Mouse (Mus musculus): ENCODE results near the gene Gm20388. TPM values are rescaled to one million over a fixed set of nuclear protein-coding genes. Genes with fewer than 3 reads are reported as not detected.

The Gm20388 gene
- polyA plus RNA-seq, 1 experiment: 23.9 TPM

DNA sequence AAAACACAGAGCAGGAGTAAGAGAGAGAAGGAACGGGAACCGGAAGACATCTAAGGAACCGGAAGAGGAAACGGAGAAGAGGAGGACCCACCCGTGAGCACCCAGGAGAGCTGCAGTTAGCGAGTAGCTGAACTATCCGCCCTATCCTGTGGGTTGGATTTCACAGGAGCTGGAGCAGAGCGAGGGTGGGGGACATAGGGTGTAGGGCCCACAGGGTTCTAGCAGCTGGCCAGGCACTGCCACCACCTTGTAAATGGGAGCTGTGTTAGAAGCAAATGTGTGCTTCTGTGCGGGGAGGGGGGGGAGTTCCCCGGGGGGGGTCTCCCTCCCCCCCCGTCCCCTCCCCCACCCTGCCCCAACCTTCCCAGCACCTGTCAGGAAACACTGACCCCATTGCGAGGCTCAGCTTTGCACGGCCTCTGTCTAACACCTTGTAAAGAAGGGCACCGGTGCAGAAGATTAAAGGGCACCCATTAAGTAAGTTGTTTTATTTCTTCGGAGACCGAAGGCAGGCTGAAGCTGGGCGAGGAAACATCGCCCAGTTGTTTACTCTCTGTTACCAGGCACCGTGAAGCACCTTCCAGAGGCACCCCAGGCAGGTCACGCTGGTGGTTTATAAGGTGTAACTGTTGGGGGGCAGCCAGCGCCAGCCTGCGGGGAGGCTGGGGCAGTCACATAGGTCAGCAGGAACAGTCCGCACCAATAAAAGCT is 1573.6 kb downstream of the Gm20388 start:
- H3K27ac ChIP-seq (ENCODE audit: insufficient read depth, low read length): no peak overlapping the region
- H3K4me1 ChIP-seq (ENCODE audit: control insufficient read depth, insufficient read depth, low read length): no peaks in the 10 kb centered on the region
- TF ChIP-seq POLR2A (IDR thresholded peaks at IDR 0.05; ENCODE audit: extremely low read depth, insufficient read depth, low read length): no peak
- no peak for TF ChIP-seq CTCF (IDR thresholded peaks at IDR 0.05; ENCODE audit: extremely low read depth, insufficient read depth, low read length)
- H3K4me3 ChIP-seq (ENCODE audit: insufficient read depth, low read length): no peak overlapping the region

DNA sequence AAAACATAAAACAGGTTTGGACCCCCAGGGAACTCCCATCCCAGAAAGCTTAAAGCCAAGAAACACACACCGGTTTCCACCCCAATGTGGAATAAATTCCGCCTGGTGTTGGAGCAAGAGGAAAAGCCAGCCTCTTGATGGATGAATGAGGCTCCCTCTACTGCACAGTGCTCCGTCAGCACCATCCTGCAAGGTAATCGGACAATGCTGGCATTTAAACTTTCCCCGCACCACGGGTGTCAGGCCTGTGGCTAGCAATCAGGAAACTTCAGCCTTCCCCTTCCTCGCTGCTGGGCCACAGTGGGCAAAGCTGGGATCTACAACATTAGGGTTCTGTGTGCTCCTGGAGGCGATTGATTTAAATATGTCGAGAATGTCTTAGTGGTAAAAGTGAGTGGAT is 1581.0 kb downstream of the Gm20388 start:
- Histone ChIP-seq H3K4me3 (ENCODE audit: insufficient read depth, low read length) (no peak overlapping the region), H3K4me1 (ENCODE audit: control insufficient read depth, insufficient read depth, low read length) (no peaks in the 10 kb centered on the region), H3K27ac (ENCODE audit: insufficient read depth, low read length) (no peak overlapping the region)
- TF ChIP-seq CTCF (IDR thresholded peaks at IDR 0.05; ENCODE audit: extremely low read depth, insufficient read depth, low read length): 0 out of 2 replicates have a peak, but pooled peaks have one; percentile 19
- TF ChIP-seq POLR2A (IDR thresholded peaks at IDR 0.05; ENCODE audit: extremely low read depth, insufficient read depth, low read length): no peak

DNA sequence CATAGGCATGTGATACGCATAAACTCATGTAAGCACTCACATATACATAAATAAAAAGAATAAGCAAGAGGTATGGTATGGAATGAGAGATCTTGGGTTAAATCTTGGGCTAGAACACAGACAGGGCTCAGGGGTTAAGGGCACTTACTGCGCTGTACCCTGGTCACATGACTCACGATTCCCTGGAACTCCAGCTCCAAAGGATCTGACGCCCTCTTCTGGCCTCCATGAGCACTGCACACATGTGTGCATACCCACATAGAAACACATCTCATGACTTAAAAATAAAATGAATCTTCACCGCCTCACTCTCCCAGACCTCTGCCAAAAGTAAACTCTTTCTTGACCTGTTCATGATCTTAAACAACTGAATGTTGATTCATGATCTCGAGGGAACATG is 1587.0 kb downstream of the Gm20388 start:
- H3K4me1 ChIP-seq (ENCODE audit: control insufficient read depth, insufficient read depth, low read length): no peaks in the 10 kb centered on the region
- no peak overlapping the region for H3K27ac ChIP-seq (ENCODE audit: insufficient read depth, low read length)
- TF ChIP-seq CTCF (IDR thresholded peaks at IDR 0.05; ENCODE audit: extremely low read depth, insufficient read depth, low read length) (no peak), POLR2A (IDR thresholded peaks at IDR 0.05; ENCODE audit: extremely low read depth, insufficient read depth, low read length) (no peak)
- H3K4me3 ChIP-seq (ENCODE audit: insufficient read depth, low read length): no peak overlapping the region

DNA sequence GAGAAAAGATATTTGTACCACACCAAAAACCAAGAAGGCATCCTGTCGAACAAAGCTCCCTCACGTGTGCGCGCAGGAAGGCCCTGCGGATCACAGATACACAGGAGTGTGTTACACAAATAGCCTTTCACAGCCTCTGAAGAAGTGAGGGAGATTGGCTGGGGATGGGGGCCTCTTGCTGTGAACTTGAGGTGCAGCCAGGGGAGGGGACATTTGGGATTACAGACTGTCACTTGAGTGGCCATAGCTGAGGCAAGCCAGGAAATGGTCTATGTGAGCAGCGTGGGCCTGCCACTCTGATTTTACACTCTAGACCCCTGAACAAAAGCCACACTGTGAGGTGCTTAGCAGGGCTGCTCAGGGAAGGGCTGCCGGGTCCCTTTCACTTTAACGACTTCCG is 1601.1 kb downstream of the Gm20388 start:
- H3K4me3 ChIP-seq (ENCODE audit: insufficient read depth, low read length): no peak overlapping the region
- H3K27ac ChIP-seq (ENCODE audit: insufficient read depth, low read length): no peak overlapping the region
- no peak for TF ChIP-seq POLR2A (IDR thresholded peaks at IDR 0.05; ENCODE audit: extremely low read depth, insufficient read depth, low read length)
- no peak for TF ChIP-seq CTCF (IDR thresholded peaks at IDR 0.05; ENCODE audit: extremely low read depth, insufficient read depth, low read length)
- no peaks in the 10 kb centered on the region for H3K4me1 ChIP-seq (ENCODE audit: control insufficient read depth, insufficient read depth, low read length)

DNA sequence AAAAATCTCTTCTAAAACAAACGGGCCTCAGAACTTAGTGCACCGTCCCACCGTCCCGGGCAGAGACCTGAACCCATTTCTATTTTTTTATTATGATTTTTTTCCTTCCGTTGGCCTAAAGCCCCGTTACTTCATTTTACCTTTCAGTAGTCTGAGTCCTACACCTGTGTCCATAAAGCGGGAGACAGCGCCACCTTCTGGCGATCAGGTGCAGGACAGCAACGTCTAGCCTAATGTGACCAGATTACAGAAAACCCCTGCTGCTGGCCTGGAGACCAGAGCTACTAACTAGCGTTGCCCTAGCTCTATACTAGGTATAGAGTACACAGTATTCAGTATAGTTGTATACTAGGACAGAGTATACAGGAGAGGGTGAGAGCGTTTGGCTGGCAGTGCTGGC is 1602.8 kb downstream of the Gm20388 start:
- Histone ChIP-seq H3K4me1 (ENCODE audit: control insufficient read depth, insufficient read depth, low read length) (no peaks in the 10 kb centered on the region), H3K27ac (ENCODE audit: insufficient read depth, low read length) (no peak overlapping the region), H3K4me3 (ENCODE audit: insufficient read depth, low read length) (no peak overlapping the region)
- TF ChIP-seq CTCF (IDR thresholded peaks at IDR 0.05; ENCODE audit: extremely low read depth, insufficient read depth, low read length): peak; percentile 99
- no peak for TF ChIP-seq POLR2A (IDR thresholded peaks at IDR 0.05; ENCODE audit: extremely low read depth, insufficient read depth, low read length)

DNA sequence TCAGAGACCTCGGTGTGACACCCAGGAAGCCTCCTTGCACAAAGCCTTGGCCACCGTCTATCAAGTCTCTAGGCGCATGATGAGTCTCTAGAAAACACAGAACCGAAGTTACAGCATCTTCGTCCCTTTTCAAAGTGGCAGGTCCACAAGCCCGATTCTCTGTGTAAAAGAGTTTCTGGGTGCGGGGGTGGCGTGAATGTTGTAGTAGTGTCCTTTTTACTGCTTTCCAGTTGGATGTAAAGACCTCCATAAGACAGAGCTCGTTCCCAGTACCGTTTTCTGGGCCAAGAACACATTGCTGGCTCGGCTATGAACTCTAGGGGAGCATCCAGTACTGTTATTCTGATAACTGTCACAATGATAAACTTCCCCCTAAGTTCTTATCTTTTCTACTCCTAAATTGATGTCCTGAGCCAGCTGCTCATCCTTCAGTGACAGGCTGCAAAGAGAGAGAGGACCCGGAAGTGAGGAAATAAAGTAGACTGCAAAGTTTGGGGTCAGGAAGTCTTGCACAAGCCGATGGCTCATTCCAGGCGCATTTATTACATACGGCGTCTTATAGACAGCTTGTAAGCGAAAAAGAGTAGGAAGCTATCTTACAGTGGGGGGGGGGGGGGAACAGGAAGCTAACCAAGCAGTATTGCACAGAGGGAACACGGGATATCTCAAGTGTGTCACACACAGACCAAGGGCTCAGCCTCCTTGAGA is 1614.6 kb downstream of the Gm20388 start:
- Histone ChIP-seq H3K4me3 (ENCODE audit: insufficient read depth, low read length) (no peak overlapping the region), H3K27ac (ENCODE audit: insufficient read depth, low read length) (no peak overlapping the region), H3K4me1 (ENCODE audit: control insufficient read depth, insufficient read depth, low read length) (no peaks in the 10 kb centered on the region)
- TF ChIP-seq CTCF (IDR thresholded peaks at IDR 0.05; ENCODE audit: extremely low read depth, insufficient read depth, low read length): no peak
- TF ChIP-seq POLR2A (IDR thresholded peaks at IDR 0.05; ENCODE audit: extremely low read depth, insufficient read depth, low read length): no peak

DNA sequence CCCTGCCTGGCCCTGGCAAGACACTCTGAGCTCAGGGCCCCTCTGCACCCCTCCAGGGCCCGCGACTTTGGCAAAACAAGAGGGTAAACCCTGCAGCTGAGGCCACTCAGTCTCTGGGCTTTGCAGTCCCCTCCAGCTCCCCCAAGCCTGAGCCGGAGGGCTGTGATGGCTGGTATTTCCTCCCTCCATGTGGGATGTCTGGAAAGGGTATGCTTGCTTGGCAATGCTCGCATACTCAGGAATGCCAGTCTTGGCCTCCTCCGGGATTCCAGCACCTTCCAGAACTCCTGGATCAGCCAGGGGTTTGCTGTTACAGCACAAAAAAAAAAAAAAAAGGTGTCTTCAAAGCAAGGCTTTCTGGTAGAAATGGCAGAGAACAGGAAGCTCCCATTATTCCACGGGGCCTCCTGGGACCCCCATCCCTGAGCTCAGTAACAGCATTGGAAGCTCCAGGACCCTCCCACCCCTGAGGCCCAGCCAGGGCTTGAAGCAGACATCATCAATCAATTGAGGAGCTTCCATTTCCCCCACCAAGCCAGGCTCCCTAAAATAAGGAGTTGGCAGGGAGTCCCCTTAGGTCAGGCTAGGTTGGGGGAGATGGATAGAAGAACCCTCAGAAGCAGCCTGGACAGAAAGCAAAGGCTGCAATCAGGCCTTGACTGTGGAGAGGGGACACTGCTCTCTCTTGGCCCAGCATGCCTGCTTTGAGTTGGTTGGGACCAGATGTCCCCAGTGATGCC is 1616.3 kb downstream of the Gm20388 start:
- no peak for TF ChIP-seq POLR2A (IDR thresholded peaks at IDR 0.05; ENCODE audit: extremely low read depth, insufficient read depth, low read length)
- TF ChIP-seq CTCF (IDR thresholded peaks at IDR 0.05; ENCODE audit: extremely low read depth, insufficient read depth, low read length): no peak
- Histone ChIP-seq H3K4me1 (ENCODE audit: control insufficient read depth, insufficient read depth, low read length) (no peaks in the 10 kb centered on the region), H3K4me3 (ENCODE audit: insufficient read depth, low read length) (no peak overlapping the region), H3K27ac (ENCODE audit: insufficient read depth, low read length) (no peak overlapping the region)

DNA sequence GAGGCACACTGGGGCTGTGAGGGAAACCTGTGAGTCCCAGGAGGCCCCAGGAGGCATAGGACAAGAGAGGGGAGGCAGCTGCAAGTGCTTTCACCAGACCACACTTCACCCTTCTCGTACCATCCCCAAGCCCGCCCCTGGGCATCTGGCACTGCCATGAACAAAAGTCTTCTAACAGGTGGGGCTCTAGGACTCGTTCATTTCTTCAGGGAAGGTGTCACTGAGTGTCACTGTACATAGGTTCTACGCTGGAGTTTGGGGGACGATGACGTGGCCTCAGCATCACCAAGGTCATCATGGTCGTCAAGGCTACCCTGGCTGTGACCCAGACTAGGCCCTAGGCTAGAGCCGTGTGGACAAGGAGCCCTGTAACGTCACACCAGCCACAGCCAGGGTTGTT is 1617.1 kb downstream of the Gm20388 start:
- Histone ChIP-seq H3K27ac (ENCODE audit: insufficient read depth, low read length) (no peak overlapping the region), H3K4me1 (ENCODE audit: control insufficient read depth, insufficient read depth, low read length) (no peaks in the 10 kb centered on the region), H3K4me3 (ENCODE audit: insufficient read depth, low read length) (no peak overlapping the region)
- no peak for TF ChIP-seq CTCF (IDR thresholded peaks at IDR 0.05; ENCODE audit: extremely low read depth, insufficient read depth, low read length)
- TF ChIP-seq POLR2A (IDR thresholded peaks at IDR 0.05; ENCODE audit: extremely low read depth, insufficient read depth, low read length): no peak

DNA sequence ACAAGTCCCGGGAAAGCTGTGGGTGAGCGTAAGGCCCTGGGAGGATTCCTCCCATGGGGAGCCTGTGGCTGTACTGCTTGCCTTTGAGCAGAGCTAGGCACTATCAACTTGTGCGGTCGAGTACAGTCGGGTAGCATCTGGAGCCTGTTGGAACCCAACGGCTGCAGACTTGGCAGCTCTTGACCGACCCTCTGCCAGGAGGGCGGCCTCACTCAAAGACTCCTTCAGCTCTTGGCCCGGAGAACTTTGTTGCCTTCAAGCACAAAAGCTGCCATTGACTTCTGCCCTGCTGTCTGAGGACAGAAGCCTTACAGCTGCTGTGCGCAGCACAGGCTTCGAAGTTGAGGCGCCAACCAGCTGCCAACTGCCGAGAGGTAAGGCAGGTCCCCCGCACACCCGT is 1618.1 kb downstream of the Gm20388 start:
- no peak overlapping the region for H3K4me3 ChIP-seq (ENCODE audit: insufficient read depth, low read length)
- no peaks in the 10 kb centered on the region for H3K4me1 ChIP-seq (ENCODE audit: control insufficient read depth, insufficient read depth, low read length)
- TF ChIP-seq POLR2A (IDR thresholded peaks at IDR 0.05; ENCODE audit: extremely low read depth, insufficient read depth, low read length) (no peak), CTCF (IDR thresholded peaks at IDR 0.05; ENCODE audit: extremely low read depth, insufficient read depth, low read length) (no peak)
- H3K27ac ChIP-seq (ENCODE audit: insufficient read depth, low read length): no peak overlapping the region

Data from cortical plate, adult 2 months (tissue).